Mouse (Mus musculus) adrenal gland, postnatal 0 days (tissue): ENCODE measurements around the gene Klhl6. TPM values are rescaled to one million over a fixed set of nuclear protein-coding genes. Genes with fewer than 3 reads are reported as not detected.

Source experiments
- polyA plus RNA-seq: library from polyadenylated mRNA; unstranded; fragments of >200 nt; fragmentation: Nextera tagmentation; extraction: Ambion mirVana; gene quantifications from 2 replicates; pipeline ENCODE4 v1.2.1, GENCODE M21; 2015

The Klhl6 gene
- polyA plus RNA-seq: 7.2 and 9.1 TPM in 2 replicates

DNA sequence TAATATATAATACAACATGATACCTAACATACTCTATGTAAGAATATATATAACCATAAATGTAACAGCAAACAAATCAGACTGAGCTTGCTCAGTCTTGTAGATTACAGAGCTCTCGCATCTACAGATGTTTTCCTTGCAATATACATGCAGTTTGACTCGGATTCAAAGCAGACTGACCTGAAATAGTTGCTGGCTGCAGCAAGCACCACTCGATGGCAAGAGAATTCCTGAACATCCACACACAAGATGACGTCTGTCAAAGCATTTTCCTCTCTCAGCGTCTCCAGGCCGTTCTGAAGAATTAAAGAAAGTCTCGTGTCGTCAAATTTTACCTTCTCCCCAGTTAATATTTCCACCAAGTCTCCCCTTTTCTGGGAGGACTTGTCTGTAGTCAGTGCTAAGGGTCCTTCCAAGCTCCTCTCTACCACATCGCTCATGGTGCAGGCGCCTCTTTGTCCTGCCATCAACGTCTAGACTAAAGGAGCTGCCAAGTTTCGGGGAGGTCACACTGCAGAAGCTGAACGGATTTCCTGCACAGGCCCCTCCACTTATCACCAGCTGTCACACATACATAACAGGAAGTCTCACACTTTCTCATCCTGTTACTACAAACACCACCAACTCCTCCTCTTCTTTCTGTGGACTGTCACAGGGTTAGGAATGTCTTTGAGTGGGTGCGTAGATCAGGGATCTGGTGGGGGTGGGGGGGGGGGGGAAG is at the start of gene Klhl6:
Gene Klhl6, minus strand, starts transcription at position 501 of the 721 bp plus-strand sequence.

Other genes with a start within 250 kb of the Klhl6 start
- gene B3gnt5, start 222.8 kb downstream of the Klhl6 start, polyA plus RNA-seq: 1.6 and 3.0 TPM in 2 replicates
- 27.7 and 39.3 TPM in 2 replicates for gene Klhl24, start 114.5 kb upstream of the Klhl6 start, polyA plus RNA-seq
- 8.0 and 12.0 TPM in 2 replicates for gene Yeats2, start 158.0 kb upstream of the Klhl6 start, polyA plus RNA-seq